Mouse (Mus musculus): ENCODE measurements at regions not wholly inside any gene's neighbourhood (a gene's known extent, or its start where the extent isn't known, plus 50 kb on each side); places are given as distances from the start of the nearest gene placed in this dataset.

DNA sequence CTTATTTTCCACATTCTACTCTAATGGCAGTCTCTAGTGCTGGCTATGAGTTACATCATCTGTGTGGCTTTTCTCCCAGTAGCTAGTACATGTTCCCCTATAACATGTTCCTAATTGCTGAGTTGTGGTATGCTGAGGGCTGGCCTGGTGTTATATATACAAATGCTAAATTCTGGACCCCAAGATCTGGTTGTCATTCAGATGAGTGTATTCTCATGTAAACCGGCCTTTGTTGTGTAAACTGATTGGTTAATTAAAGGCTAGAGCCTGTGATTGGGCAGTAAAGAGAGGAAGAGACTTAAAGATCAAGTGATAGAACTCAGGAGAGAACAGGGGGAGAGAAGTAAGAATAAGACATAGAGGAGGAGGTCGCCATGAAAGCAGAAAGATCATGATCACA is 102.6 kb downstream of the Zfp36l1 start:
- Histone ChIP-seq H3K27me3 (ENCODE audit: control insufficient read depth in 1 of 2, insufficient read depth in 2 of 2, low read length in 2 of 2) (peaks cover 0 to 3% of the 10 kb centered on the region in 2 experiments), H3K9me3 (replicated peaks; ENCODE audit: insufficient read depth, low read length) (no peaks in the 10 kb centered on the region), H3K4me3 (ENCODE audit: control insufficient read depth in 1 of 2, insufficient read depth in 1 of 2, low read depth in 2 of 2, low read length in 2 of 2) (no peak overlapping the region), H3K36me3 (ENCODE audit: control insufficient read depth in 1 of 2, insufficient read depth in 2 of 2, low read length in 2 of 2) (no peaks in the 10 kb centered on the region), H3K27ac (ENCODE audit: control insufficient read depth, low read depth, low read length) (no peak overlapping the region), H3K9ac (ENCODE audit: control insufficient read depth, low read depth, low read length, poor library complexity, severe bottlenecking) (no peak overlapping the region), H3K4me1 (ENCODE audit: control insufficient read depth in 1 of 2, insufficient read depth in 2 of 2, low read length in 2 of 2) (no peaks in the 10 kb centered on the region), H3K79me2 (ENCODE audit: control insufficient read depth, insufficient read depth, low read length, poor library complexity) (no peaks in the 10 kb centered on the region)
- TF ChIP-seq NELFE (IDR thresholded peaks at IDR 0.05; ENCODE audit: low read depth, low read length) (no peak), CHD2 (IDR thresholded peaks at IDR 0.05; ENCODE audit: low read length) (no peak), GATA1 (IDR thresholded peaks at IDR 0.05; ENCODE audit: low read depth, low read length) (no peak), SMC3 (IDR thresholded peaks at IDR 0.05; ENCODE audit: low read depth, low read length) (no peak), RAD21 (IDR thresholded peaks at IDR 0.05; ENCODE audit: low read depth, low read length) (no peak), ZNF384 (IDR thresholded peaks at IDR 0.05; ENCODE audit: low read depth, low read length) (no peak), ZKSCAN1 (IDR thresholded peaks at IDR 0.05; ENCODE audit: low read depth, low read length) (no peak), MEF2A (IDR thresholded peaks at IDR 0.05; ENCODE audit: extremely low read depth, insufficient replicate concordance, low read depth, low read length, poor library complexity, severe bottlenecking) (no peak), POLR2AphosphoS2 (IDR thresholded peaks at IDR 0.05; ENCODE audit: low read length) (no peak), MYB (IDR thresholded peaks at IDR 0.05; ENCODE audit: low read depth, low read length) (no peak), USF2 (IDR thresholded peaks at IDR 0.05; ENCODE audit: borderline replicate concordance in 1 of 2, insufficient read depth in 1 of 2, low read depth in 1 of 2, low read length in 2 of 2) (no peak), MXI1 (IDR thresholded peaks at IDR 0.05; ENCODE audit: low read depth, low read length) (no peak), TCF12 (IDR thresholded peaks at IDR 0.05; ENCODE audit: low read depth, low read length) (no peak), CTCF (IDR thresholded peaks at IDR 0.05 in 2 of 3, conservative IDR thresholded peaks at IDR 0.05 in 1 of 3; ENCODE audit: control insufficient read depth in 1 of 3, insufficient read depth in 1 of 3, low read depth in 2 of 3, low read length in 3 of 3, poor library complexity in 1 of 3, severe bottlenecking in 1 of 3) (no peak)
- DNase-seq (ENCODE audit: low read depth, low spot score) = no peak

DNA sequence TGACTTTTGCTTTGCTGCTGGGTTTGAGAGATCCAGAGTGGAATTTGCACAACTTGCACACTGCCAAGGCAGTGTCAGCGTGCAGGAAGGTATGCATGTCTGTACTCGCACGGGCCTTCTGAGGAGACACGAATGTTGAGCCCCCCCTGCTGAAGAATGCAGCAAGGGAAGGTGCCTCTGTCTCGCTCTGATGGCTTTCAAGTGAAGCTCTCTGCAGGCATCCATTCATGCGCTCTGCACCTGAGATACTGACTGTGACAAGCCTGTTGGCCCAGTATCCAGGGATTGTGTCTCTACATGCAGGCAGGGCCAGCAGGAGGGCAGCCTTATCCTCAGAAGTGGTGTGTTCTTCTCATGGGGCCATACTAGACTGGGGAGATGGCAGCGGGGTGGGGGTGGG is 105.0 kb downstream of the Zfp36l1 start:
- H3K27ac ChIP-seq (ENCODE audit: control insufficient read depth, low read depth, low read length) = no peak overlapping the region
- no peak for TF ChIP-seq ZC3H11A (IDR thresholded peaks at IDR 0.05; ENCODE audit: low read depth, low read length)
- TF ChIP-seq GATA1 (IDR thresholded peaks at IDR 0.05; ENCODE audit: low read depth, low read length) = no peak
- TF ChIP-seq ETS1 (IDR thresholded peaks at IDR 0.05; ENCODE audit: low read depth, low read length) = no peak
- no peak for TF ChIP-seq JUND (IDR thresholded peaks at IDR 0.05; ENCODE audit: low read depth, low read length)
- no peak for TF ChIP-seq MAZ (IDR thresholded peaks at IDR 0.05; ENCODE audit: low read depth, low read length)
- no peak for TF ChIP-seq GABPA (IDR thresholded peaks at IDR 0.05; ENCODE audit: low read depth, low read length)
- no peak for TF ChIP-seq ZKSCAN1 (IDR thresholded peaks at IDR 0.05; ENCODE audit: low read depth, low read length)
- no peak for TF ChIP-seq RCOR1 (IDR thresholded peaks at IDR 0.05; ENCODE audit: low read depth, low read length)
- no peak for TF ChIP-seq CTCF (IDR thresholded peaks at IDR 0.05 in 2 of 3, conservative IDR thresholded peaks at IDR 0.05 in 1 of 3; ENCODE audit: control insufficient read depth in 1 of 3, insufficient read depth in 1 of 3, low read depth in 2 of 3, low read length in 3 of 3, poor library complexity in 1 of 3, severe bottlenecking in 1 of 3)
- no peak for TF ChIP-seq MAFK (IDR thresholded peaks at IDR 0.05; ENCODE audit: borderline replicate concordance, low read depth, low read length)
- no peak for TF ChIP-seq POLR2AphosphoS5 (IDR thresholded peaks at IDR 0.05; ENCODE audit: borderline replicate concordance, low read depth, low read length)
- TF ChIP-seq UBTF (IDR thresholded peaks at IDR 0.05; ENCODE audit: borderline replicate concordance, insufficient read depth, low read depth, low read length) = no peak
- no peak for TF ChIP-seq USF1 (IDR thresholded peaks at IDR 0.05; ENCODE audit: low read depth, low read length)
- TF ChIP-seq MAX (IDR thresholded peaks at IDR 0.05; ENCODE audit: low read length) = no peak
- TF ChIP-seq EP300 (IDR thresholded peaks at IDR 0.05; ENCODE audit: low read depth in 1 of 2, low read length in 2 of 2) = no peak
- H3K4me1 ChIP-seq (ENCODE audit: control insufficient read depth in 1 of 2, insufficient read depth in 2 of 2, low read length in 2 of 2) = no peaks in the 10 kb centered on the region

More for the DNA sequence above, 105.0 kb downstream of the Zfp36l1 start:
- Histone ChIP-seq H3K9me3 (replicated peaks; ENCODE audit: insufficient read depth, low read length) (no peaks in the 10 kb centered on the region), H3K4me3 (ENCODE audit: control insufficient read depth in 1 of 2, insufficient read depth in 1 of 2, low read depth in 2 of 2, low read length in 2 of 2) (no peak overlapping the region), H3K9ac (ENCODE audit: control insufficient read depth, low read depth, low read length, poor library complexity, severe bottlenecking) (no peak overlapping the region), H3K36me3 (ENCODE audit: control insufficient read depth in 1 of 2, insufficient read depth in 2 of 2, low read length in 2 of 2) (no peaks in the 10 kb centered on the region), H3K79me2 (ENCODE audit: control insufficient read depth, insufficient read depth, low read length, poor library complexity) (no peaks in the 10 kb centered on the region), H3K27me3 (ENCODE audit: control insufficient read depth in 1 of 2, insufficient read depth in 2 of 2, low read length in 2 of 2) (peaks cover 0 to 3% of the 10 kb centered on the region in 2 experiments; a peak in 3 of 4 replicates)
- no peak for DNase-seq (ENCODE audit: low read depth, low spot score)
